Mouse (Mus musculus): Measurements from ENCODE around the gene Cib3.
A peak's percentile ranks its signal among the peaks of the same experiment; 100 is the strongest.

Gene Cib3

DNA sequence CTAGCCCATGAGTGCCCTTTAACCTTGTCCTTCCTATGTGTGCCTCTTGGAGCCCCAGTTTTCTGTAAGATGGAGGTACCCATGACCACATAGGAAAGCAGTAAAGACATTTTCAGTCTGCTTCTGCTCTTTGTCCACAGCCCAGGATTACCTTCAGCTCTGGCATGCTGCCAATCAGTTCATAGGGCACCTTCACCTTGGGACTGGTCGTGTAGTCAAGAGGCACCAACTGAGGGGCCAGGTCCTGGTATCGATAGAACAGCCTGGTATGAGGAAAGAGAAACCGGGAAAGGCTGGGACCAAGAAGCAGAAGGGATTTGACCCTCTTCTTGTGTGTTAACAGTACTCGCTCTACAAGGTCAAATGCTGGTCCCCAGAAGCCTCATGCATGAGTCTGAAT, 2.4 kb downstream of the Cib3 start:
- no peak for DNase-seq (ENCODE audit: low spot score)

DNA sequence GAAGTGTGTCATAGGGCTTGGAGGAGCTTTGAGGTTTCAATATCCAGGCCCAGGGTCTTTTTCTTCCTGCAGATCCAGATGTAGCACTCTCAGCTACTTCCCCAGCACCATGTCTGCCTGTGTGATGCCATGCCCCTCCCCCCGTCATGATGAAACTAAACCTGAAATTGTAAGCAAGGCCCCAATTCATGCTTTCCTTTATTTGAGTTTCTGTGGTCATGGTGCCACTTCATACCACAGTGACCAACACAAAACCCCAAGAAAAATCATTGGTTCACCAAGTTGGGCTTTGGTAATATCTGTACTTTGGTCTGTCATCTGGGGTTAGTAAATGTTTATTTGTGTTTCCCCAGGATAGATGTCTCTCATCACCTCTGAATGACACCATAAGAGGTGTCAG, 4.1 kb downstream of the Cib3 start:
- DNase-seq (ENCODE audit: low spot score), result no peak

DNA sequence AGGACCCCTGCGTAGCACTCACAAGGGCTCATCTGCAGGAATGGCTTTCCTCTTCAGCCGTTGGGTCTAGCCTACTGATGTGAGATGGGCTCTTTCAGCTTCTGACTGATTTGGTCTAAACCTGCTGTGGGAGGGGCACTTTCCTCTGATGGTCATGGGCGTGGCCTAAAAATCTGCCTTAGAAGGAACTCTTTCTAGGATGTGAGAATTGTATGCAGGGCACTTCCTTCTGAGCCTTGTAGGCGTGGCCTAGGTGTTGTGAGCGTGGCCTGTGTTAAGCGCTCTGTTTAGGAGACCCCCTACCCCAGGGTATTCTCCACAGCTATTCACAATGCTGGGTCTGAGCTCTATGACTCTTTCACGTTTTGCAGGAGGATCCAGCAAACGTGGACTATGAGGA, 14.6 kb downstream of the Cib3 start:
- no peak for DNase-seq (ENCODE audit: low spot score)

- DNase-seq (ENCODE audit: low spot score), result no peak
Observed at GRCm38 (mm10) chr8:72192065-72192464, 20.6 kb downstream of the Cib3 start.

- DNase-seq (ENCODE audit: low spot score), result no peak
Observed at GRCm38 (mm10) chr8:72190215-72190539, 22.5 kb downstream of the Cib3 start.

GRCm38 (mm10) chr8:72189417-72190214, 23.0 kb downstream of the Cib3 start, which contains the start of gene Hsh2d:
Hsh2d (plus strand) TSS chr8:72189638.
- DNase-seq (ENCODE audit: low spot score), result peak; percentile 7

DNA sequence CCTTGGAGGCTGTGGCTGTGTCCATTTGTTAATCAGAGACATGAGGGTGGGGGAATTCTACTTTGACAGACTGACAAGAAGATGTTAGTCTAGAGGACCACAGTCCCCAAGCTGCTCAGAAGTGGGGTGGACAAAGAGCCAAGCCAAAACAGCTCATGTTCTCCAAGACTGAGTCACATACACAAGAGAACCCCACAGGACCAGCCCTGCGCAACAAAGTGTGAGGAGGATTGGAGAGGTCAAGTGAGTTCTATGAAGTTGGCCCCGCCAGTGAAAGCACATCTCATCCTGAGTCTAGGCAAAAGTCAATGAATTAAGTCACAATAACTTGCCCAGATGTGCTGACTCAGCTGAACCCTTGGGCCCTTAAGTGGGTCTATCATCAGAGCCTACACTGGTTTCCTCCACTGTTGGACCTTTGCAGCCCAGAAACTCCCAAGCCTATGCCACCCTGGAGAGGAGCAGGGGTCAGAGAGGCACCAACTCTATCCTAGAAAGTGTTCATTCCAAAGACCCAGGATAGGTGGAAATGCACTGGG, 24.8 kb downstream of the Cib3 start:
- DNase-seq (ENCODE audit: low spot score), result no peak

GRCm38 (mm10) chr8:72183554-72184202, 29.0 kb downstream of the Cib3 start:
- no peak for DNase-seq (ENCODE audit: low spot score)

DNA sequence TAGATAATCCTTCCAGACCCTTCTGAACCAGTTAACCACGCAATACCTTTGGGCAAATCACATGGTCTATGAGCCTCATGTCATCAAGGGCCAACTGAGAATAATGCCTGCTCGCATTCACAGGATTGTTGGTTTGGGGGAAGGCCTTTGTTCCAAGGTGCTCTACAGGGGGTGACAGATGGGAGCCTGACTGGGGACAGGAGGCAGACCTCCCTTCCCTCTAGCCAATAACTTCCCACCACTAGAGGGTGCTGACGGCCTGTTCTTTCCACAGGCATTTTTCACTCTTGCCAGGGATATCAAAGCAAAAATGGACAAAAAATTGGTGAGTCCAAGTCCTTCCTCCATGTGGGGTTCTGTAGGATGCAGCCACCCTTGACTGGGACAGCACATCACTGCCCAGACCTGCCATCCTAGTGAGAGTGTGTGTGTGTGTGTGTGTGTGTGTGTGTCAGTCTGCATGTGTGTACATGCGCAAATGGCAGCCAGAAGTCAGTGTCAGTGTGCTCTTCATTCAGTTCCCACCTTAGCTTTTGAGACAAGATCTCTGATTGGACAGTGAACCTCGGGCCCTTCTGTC, 35.2 kb downstream of the Cib3 start:
- DNase-seq (ENCODE audit: low spot score), result peak; percentile 22

DNA sequence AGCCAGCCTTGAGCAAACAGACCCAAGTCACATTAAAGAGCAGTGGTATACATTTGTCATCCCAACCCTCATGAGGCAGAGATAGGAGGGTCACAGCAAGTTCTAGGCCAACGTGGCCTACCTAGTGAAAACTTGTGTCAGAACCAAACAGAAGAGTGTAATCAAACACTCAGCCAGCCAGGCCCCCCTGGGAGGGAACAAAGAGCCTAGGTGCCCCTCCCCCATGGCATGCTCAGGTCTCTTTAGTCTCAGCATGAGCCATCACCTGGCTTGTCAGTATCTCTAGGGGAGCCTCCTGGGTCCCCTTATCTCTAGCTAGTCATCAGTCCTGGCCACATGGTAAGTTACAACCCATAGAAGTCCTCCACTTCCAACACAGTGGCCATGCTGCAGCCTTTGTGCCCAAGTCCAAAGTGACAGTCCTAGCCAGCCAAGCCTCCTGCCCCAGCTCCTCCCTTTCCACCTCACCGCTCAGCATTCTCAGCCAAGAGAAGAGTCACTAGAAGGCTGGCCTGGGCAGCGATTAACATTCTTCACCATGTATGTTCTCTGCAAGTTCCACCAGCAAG, 42.9 kb downstream of the Cib3 start:
- peak; percentile 76 for DNase-seq (ENCODE audit: low spot score)

GRCm38 (mm10) chr8:72169098-72169668, 43.5 kb downstream of the Cib3 start:
- no peak for DNase-seq (ENCODE audit: low spot score)

GRCm38 (mm10) chr8:72162821-72163220, 49.8 kb downstream of the Cib3 start:
- DNase-seq (ENCODE audit: low spot score), result no peak

- DNase-seq (ENCODE audit: low spot score), result peak; percentile 100
Observed at GRCm38 (mm10) chr8:72160707-72161697, 51.6 kb downstream of the Cib3 start, which contains the start of gene Rab8a. Rab8a (plus strand) TSS chr8:72161200.

DNA sequence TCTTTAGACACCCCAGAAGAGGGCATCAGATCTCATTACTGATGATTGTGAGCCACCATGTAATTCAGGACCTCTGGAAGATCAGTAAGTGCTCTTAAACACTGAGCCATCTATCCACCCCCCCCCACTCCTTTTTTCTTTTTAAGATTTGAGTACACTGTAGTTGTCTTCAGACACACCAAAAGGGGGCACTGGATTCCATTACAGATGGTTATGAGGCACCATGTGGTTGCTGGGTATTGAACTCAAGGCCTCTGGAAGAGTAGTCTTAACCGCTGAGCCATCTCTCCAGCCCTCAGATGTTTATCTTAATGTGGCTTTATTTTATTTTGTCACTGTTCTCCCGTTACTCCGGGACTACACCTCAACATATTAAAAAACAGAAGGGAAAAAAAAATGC, 52.6 kb downstream of the Cib3 start:
- DNase-seq (ENCODE audit: low spot score), result no peak

DNA sequence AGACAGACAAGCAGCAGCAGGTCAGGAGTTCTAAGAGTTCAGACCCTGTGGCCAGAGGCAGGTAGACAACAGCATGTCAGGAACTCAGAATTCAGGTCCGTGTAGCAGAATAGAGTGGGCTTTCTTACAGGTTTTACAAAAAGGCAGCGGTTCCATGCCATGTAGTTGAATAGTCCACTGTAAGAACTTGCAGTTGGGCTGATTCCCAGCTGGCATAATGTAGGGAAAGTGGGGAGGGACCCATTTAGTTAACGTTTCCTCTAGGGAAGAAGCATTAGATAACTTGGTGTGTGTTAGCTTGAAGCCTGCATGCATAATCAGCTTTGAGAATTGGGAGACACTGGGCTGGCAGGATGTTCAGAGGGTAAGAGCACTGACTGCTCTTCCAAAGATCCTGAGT, 53.9 kb downstream of the Cib3 start:
- no peak for DNase-seq (ENCODE audit: low spot score)

DNA sequence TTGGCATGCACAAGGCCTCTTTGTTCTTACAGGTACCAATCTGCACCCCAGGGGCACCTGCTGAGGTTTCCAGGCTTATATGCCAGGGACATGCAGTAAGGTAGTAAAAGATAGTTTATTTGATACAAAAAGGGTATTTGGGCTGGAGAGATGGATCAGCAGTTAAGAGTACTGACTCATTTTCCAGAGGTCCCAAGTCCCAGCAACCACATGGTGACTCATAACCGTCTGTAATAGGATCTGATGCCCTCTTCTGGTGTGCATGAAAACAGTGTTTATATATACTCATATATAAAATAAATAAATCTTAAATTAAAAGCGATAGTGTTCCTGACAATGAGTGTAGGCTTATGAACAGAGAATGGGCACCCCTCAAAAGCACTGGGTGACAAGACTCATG, 54.5 kb downstream of the Cib3 start:
- no peak for DNase-seq (ENCODE audit: low spot score)

All from yolk sac, embryonic 10.5 days (tissue).